Mouse (Mus musculus) forelimb bud, embryonic 11.5 days (tissue): ENCODE results near the gene Gtf3c2.
A peak's percentile ranks its signal among the peaks of the same experiment; 100 is the strongest.
"Not testable (repeated sequence)": the region's sequence is repeated elsewhere in the genome, so short reads cannot be mapped to it uniquely, and the experiment has no call there.

Experiments
- DNase-seq: peaks from one replicate; pipeline ENCODE4 v3.0.0-alpha.2; 2012; ENCODE audit warnings: low read depth, low spot score

Gtf3c2 gene

GRCm38 (mm10) chr5:31179766-31180630 lies at the start of gene Gtf3c2, which contains the start of gene Gm29609:
Gtf3c2 (minus strand) TSS chr5:31180144.
Gm29609 (minus strand) TSS chr5:31179911.
- DNase-seq: peak; percentile 96

GRCm38 (mm10) chr5:31226641-31227040 lies 46.7 kb upstream of the Gtf3c2 start:
- DNase-seq: no peak

GRCm38 (mm10) chr5:31222696-31223095 lies 42.8 kb upstream of the Gtf3c2 start:
- no peak for DNase-seq

DNA sequence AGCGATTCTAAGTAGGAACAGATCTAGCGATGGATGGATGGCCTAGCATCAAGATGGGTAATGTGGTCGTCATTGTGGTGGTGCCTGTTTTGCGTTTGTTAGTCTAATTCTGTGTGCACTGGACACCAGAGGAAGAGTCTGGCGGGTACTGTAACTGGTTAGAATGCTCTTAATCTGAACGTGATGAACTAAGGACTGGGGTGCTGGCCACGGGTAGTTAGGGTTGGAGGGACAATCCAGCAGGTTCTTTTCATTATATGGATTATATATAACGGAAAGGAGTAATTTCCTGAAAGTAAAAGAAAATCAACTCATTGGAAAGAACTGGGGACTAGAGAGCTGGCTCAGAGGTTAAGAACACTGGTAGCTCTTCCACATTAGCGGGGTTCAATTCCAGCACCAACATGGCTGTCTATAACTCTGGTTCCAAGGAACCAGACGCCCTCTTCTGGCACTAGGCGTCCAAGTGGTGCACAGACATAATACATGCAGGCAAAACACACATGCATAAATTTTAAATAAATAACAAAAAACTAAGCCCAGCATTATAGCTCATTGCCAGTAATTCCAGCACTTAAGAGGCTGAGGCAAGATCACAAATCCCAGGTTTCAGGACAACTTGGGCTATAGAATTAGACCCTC lies 41.5 kb upstream of the Gtf3c2 start:
- DNase-seq: peak; percentile 66

GRCm38 (mm10) chr5:31220448-31221303 lies 40.7 kb upstream of the Gtf3c2 start, which contains the start of gene Ppm1g:
Ppm1g (minus strand) TSS chr5:31220687.
- DNase-seq: peak; percentile 95

- DNase-seq: peak; percentile 48
Observed at GRCm38 (mm10) chr5:31219911-31220447, 40.0 kb upstream of the Gtf3c2 start.

DNA sequence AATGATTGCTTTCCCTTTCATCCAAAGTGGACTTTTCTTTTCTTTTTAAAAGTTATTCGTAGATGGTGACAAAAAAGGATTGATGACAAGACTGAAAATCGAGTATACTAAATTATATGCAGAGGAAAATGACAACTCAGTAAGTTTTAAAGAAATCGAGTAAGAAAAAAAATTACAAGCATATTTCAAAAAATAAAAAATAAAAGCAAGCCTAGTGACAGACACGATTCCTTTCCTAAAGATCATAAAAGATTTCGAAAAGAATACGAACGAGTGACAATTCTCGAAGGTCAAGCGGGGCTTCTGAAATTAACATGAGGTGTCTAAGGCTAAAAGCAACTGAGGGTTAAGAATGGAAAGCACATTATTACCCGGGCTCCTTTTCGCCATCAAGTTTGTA lies 39.5 kb upstream of the Gtf3c2 start:
- no peak for DNase-seq

DNA sequence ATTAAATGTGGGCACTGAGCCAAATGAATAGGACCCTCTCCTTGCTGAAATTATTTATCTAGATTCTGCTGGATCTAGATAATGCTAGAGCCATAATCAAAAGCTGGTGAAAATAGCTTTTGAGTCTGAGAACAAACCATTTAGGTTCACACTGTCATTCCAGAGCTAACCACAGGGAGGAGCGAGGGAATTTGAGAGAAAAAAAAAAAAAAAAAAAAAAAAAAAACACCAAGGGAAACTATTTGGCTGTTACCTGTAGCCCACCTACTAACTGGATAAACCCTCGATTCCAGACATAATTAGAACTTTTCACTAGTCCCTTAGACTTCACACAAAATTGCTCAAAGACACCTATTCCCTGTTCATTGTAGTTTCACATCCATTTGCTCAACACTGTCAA lies 39.1 kb upstream of the Gtf3c2 start:
- DNase-seq: peak; percentile 43

GRCm38 (mm10) chr5:31218294-31218693 lies 38.4 kb upstream of the Gtf3c2 start:
- no peak for DNase-seq

- not testable (repeated sequence) for DNase-seq
Observed at GRCm38 (mm10) chr5:31216554-31216953, 36.6 kb upstream of the Gtf3c2 start.

GRCm38 (mm10) chr5:31204421-31204820 lies 24.5 kb upstream of the Gtf3c2 start:
- DNase-seq: no peak

DNA sequence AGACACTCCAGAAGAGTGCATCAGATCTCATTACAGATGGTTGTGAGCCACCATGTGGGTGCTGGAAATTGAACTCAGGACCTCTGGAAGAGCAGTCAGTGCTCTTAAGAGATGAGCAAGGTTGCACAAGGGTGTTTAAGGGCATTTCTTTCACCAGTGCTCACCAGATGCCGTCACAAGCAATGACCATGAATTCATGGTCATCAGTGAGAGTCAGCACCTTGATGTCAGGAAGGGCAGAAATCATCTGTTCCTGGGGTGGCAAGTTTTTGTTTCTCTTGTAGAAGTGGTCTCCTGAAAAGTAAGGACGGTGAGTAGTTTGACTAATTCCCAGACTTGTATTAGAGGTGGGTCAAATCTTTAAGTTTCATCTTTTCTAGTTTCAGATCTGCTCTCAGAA lies 23.9 kb upstream of the Gtf3c2 start:
- no peak for DNase-seq

GRCm38 (mm10) chr5:31202933-31203332 lies 23.0 kb upstream of the Gtf3c2 start:
- DNase-seq: no peak

DNA sequence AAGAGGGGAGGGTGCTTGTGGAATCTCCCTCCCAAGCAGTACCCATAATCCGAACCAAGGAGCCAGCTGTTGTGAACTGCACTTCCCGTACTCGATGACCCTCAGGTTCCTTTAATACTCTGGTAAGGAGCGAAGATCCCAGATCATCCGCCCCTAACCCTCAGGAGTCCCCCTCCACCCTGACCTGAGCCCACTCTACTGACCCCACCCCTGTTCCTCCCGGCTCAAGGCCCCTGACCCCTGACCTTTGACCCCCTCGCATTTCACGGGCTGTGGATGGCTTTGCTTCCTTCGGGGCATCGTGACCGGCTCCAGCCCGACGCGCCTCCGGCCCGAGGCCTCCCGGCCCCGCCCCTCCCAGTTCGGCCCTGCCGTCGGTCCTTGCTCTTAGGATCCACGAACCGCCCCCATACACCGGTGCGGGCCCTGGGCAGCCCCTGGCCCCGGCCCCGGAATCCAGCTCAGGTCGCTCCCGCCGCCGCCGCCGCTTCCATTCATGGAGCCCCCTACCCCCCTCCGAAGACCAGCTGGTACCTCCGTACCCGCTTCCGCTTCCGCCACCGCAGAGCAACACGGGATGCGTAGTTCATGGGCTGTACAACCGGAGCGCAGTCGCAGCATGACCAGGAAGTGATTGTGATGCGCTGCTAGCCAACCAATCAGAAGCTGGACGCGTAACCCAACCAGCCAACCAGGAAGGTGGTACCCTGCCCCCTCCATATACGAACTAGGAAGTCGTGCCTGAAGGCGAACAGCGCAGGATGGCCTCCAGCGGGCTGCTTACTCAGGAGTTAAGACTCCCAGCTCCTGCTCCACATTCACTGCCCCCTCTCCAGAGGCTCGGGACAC lies 22.0 kb upstream of the Gtf3c2 start, which contains the start of gene Zfp513:
Gene Zfp513 (minus strand): TSS at position 562 of the 849 bp plus-strand sequence.
- peak; percentile 99 for DNase-seq

GRCm38 (mm10) chr5:31201042-31201741 lies 21.2 kb upstream of the Gtf3c2 start:
- peak; percentile 12 for DNase-seq

- no peak for DNase-seq
Observed at GRCm38 (mm10) chr5:31200327-31200768, 20.4 kb upstream of the Gtf3c2 start.

DNA sequence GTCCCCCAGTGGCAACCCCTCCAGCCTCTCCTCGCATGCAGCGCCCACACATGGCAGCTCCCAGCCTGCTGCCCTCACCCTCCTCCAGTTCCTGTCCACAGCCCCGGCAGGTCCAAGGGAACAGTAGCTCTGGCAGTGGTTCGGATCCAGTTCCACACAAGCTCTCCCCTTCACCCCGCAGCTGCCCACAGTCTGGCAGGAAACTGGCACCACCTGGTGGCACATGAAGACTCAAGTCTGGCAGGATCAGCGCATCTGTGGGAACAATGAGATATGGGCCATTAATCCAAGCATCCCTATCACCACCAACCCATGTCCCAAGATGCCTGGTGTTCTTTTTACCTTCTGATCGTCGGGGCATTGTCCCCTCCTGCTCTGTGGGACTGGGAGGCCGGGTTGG lies 19.9 kb upstream of the Gtf3c2 start:
- DNase-seq: no peak

DNA sequence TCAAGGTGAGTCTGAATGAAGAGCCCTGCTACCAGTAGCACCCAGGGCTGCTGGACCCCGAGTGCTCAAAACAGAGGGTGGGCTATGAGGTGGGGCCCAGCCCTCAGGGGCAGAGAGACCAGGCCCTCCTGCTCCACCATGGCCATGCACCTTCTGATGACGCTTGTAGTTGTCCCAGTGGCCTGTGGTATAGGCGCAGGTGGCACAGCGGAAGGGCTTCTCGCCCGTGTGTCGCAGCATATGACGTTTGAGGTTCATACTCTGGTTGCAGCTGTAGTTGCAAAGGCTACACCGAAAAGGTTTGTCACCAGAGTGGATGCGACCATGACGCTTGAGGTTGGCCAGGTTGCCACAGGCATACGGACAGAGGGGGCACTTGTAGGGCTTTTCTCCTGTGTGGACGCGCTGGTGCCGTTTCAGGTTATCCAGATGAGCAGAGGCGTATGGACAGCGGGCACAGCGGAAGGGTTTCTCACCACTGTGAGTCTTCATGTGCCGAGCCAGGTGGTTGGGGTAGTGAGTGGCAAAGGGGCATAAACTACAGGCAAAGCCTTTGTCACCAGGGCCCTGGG lies 19.5 kb upstream of the Gtf3c2 start:
- DNase-seq: no peak

GRCm38 (mm10) chr5:31198616-31199320 lies 18.8 kb upstream of the Gtf3c2 start:
- no peak for DNase-seq
